Mouse (Mus musculus): ENCODE measurements at regions not wholly inside any gene's neighbourhood (a gene's known extent, or its start where the extent isn't known, plus 50 kb on each side); places are given as distances from the start of the nearest gene placed in this dataset.
A peak's percentile ranks its signal among the peaks of the same experiment; 100 is the strongest.

DNA sequence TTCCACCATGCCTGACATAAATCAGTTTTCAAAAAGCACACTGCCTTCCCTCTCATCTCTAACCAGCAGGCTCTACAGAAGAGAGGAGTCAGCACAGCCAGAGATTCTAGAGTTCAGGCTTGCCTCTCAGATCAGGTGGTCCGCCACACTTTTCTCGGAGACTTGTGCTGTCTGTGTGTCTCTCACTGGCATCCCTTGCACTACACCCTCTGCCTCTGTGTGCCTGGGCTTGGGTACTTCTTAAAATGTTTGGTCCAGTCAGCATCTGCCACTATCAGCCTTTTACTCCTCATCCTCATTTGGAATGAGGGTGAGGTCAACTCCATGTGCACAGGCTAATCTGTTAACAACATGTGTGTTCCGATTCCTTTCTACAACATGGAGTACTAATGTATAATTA is 92.0 kb downstream of the S1pr1 start:
- no peak for ATAC-seq (replicated peaks; ENCODE audit: low FRiP score, low read depth)
- Histone ChIP-seq H3K4me1 (replicated peaks; ENCODE audit: insufficient read depth, low read length) (no peaks in the 10 kb centered on the region), H3K9me3 (replicated peaks; ENCODE audit: low read length) (no peaks in the 10 kb centered on the region), H3K27me3 (ENCODE audit: insufficient read depth, low read length) (no peaks in the 10 kb centered on the region), H3K36me3 (ENCODE audit: insufficient read depth, low read length) (no peaks in the 10 kb centered on the region), H3K27ac (no peak overlapping the region), H3K4me3 (replicated peaks; ENCODE audit: low read depth, low read length) (no peak overlapping the region), H3K9ac (ENCODE audit: low read depth, low read length) (no peak overlapping the region), H3K4me2 (ENCODE audit: low read length) (no peak overlapping the region)
- 92% methylated on average over 3 of the region's 3 CpGs for WGBS
- DNase-seq (ENCODE audit: low spot score), result no peak
- TF ChIP-seq CTCF (IDR thresholded peaks at IDR 0.05; ENCODE audit: low read depth), result no peak

DNA sequence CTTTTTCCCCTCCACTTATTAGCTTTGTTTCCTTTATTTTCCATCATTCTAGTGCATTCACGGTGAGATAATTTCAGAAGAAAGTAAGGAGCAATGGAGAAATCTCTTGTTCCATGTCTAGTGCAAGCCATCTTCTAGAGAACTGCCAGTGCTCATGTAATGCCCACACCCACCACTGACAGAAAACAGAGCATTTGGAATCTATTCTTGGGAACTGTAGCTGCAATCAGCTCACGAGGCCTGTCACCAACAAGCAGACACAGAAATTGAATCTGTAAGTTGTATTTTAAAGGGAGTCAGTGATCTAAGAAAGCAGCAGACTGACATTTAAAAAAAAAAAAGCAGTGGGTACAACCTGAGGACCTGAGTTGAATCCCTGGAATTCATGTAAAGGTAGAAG is 92.6 kb downstream of the S1pr1 start:
- H3K4me2 ChIP-seq (ENCODE audit: low read length), result no peak overlapping the region
- no peaks in the 10 kb centered on the region for H3K36me3 ChIP-seq (ENCODE audit: insufficient read depth, low read length)
- no peak for ATAC-seq (replicated peaks; ENCODE audit: low FRiP score, low read depth)
- no peaks in the 10 kb centered on the region for H3K27me3 ChIP-seq (ENCODE audit: insufficient read depth, low read length)
- no peak overlapping the region for H3K4me3 ChIP-seq (replicated peaks; ENCODE audit: low read depth, low read length)
- H3K9ac ChIP-seq (ENCODE audit: low read depth, low read length), result no peak overlapping the region
- no peaks in the 10 kb centered on the region for H3K4me1 ChIP-seq (replicated peaks; ENCODE audit: insufficient read depth, low read length)
- H3K9me3 ChIP-seq (replicated peaks; ENCODE audit: low read length), result no peaks in the 10 kb centered on the region
- DNase-seq (ENCODE audit: low spot score), result no peak
- 74% methylated on average over 2 of the region's 2 CpGs for WGBS
- TF ChIP-seq CTCF (IDR thresholded peaks at IDR 0.05; ENCODE audit: low read depth), result no peak
- no peak overlapping the region for H3K27ac ChIP-seq

DNA sequence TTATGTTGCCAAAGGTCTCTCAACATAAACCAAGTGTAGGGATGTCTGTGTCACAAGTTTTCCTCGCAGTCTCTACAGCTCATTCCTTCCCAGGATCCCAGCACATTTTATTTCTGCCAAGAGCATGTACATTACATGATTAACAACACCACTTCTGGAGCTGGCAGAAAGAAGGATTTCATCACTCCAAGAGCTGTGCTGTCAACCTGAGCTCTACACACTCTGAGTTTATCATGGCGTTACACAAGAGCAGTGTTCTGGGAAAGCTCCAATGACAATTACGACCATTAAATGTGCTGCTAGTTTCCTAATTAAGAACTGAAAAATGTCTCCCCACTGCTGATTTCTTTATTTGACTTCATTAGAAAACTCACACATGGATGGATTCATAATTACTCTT is 94.9 kb downstream of the S1pr1 start:
- no peak for DNase-seq (ENCODE audit: low spot score)
- Histone ChIP-seq H3K27ac (no peak overlapping the region), H3K27me3 (ENCODE audit: insufficient read depth, low read length) (no peaks in the 10 kb centered on the region)

DNA sequence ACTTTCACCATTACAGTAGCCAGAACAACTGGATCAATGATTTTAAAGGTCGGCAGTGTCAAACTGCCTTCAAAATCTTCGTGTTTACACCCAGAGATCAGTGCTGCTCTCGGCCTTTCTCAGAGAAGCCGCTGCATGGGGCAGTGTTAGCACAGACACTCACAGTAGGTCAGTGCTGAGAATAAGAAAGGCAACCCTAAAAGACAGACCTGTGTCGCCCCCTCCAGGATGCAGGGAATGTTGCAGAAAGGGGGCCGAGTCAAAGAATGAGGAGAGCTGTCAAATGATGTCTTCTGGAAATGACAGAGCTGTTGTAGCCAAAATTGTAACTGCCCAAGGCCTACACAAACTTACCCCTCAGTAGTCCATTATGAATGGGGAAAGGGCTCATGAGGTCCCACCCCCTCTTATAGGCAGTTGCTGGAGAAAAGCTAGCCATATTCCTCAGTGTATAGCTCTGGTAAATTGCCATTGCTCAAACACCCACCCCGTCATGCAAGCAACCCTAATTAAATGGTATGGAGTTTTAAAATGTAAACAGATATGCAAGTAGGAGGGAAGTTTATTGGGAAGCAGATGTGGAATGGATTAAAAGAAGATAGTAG is 98.8 kb downstream of the S1pr1 start:
- DNase-seq (ENCODE audit: low spot score) (peak; percentile 22), ATAC-seq (replicated peaks; ENCODE audit: low FRiP score, low read depth) (no peak)
- H3K9ac ChIP-seq (ENCODE audit: low read depth, low read length), result no peak overlapping the region
- H3K27me3 ChIP-seq (ENCODE audit: insufficient read depth, low read length), result no peaks in the 10 kb centered on the region
- no peaks in the 10 kb centered on the region for H3K9me3 ChIP-seq (replicated peaks; ENCODE audit: low read length)
- no peak overlapping the region for H3K27ac ChIP-seq
- no peak overlapping the region for H3K4me2 ChIP-seq (ENCODE audit: low read length)
- WGBS, result 29% methylated on average over 7 of the region's 7 CpGs
- TF ChIP-seq CTCF (IDR thresholded peaks at IDR 0.05; ENCODE audit: low read depth), result peak; percentile 56
- no peaks in the 10 kb centered on the region for H3K4me1 ChIP-seq (replicated peaks; ENCODE audit: insufficient read depth, low read length)
- no peak overlapping the region for H3K4me3 ChIP-seq (replicated peaks; ENCODE audit: low read depth, low read length)
- no peaks in the 10 kb centered on the region for H3K36me3 ChIP-seq (ENCODE audit: insufficient read depth, low read length)

More for the DNA sequence above, 94.9 kb downstream of the S1pr1 start:
- H3K9me3 ChIP-seq (replicated peaks; ENCODE audit: low read length), result no peaks in the 10 kb centered on the region
- no peak overlapping the region for H3K4me2 ChIP-seq (ENCODE audit: low read length)
- 65% methylated on average over 3 of the region's 3 CpGs for WGBS
- ATAC-seq (replicated peaks; ENCODE audit: low FRiP score, low read depth), result no peak
- H3K36me3 ChIP-seq (ENCODE audit: insufficient read depth, low read length), result no peaks in the 10 kb centered on the region
- H3K4me1 ChIP-seq (replicated peaks; ENCODE audit: insufficient read depth, low read length), result no peaks in the 10 kb centered on the region
- no peak overlapping the region for H3K4me3 ChIP-seq (replicated peaks; ENCODE audit: low read depth, low read length)
- H3K9ac ChIP-seq (ENCODE audit: low read depth, low read length), result no peak overlapping the region
- TF ChIP-seq CTCF (IDR thresholded peaks at IDR 0.05; ENCODE audit: low read depth), result no peak

DNA sequence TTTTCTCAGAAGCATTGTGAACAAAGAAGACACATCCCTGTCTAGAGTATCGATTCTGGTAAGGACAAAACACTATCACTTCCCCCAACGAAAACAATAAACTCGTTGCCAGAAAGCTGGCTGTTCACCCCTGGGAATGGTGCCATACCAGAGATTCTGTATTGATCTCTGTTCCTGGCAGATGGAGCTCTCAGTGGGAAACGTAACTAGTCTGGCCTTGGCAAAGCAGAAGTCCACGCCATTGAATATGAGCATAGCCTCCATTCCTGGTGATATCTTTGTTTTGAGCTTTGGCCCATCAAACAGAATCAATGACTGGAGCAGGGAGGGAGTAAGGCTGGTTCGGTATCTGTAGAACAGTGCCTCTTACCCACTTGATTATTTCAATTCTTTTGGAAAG is 102.0 kb downstream of the S1pr1 start:
- no peak for ATAC-seq (replicated peaks; ENCODE audit: low FRiP score, low read depth)
- WGBS, result 81% methylated on average over 6 of the region's 6 CpGs
- Histone ChIP-seq H3K27me3 (ENCODE audit: insufficient read depth, low read length) (no peaks in the 10 kb centered on the region), H3K4me3 (replicated peaks; ENCODE audit: low read depth, low read length) (no peak overlapping the region), H3K9ac (ENCODE audit: low read depth, low read length) (no peak overlapping the region), H3K36me3 (ENCODE audit: insufficient read depth, low read length) (no peaks in the 10 kb centered on the region), H3K27ac (no peak overlapping the region), H3K4me1 (replicated peaks; ENCODE audit: insufficient read depth, low read length) (no peaks in the 10 kb centered on the region), H3K9me3 (replicated peaks; ENCODE audit: low read length) (no peaks in the 10 kb centered on the region), H3K4me2 (ENCODE audit: low read length) (no peak overlapping the region)
- no peak for TF ChIP-seq CTCF (IDR thresholded peaks at IDR 0.05; ENCODE audit: low read depth)
- DNase-seq (ENCODE audit: low spot score), result no peak

DNA sequence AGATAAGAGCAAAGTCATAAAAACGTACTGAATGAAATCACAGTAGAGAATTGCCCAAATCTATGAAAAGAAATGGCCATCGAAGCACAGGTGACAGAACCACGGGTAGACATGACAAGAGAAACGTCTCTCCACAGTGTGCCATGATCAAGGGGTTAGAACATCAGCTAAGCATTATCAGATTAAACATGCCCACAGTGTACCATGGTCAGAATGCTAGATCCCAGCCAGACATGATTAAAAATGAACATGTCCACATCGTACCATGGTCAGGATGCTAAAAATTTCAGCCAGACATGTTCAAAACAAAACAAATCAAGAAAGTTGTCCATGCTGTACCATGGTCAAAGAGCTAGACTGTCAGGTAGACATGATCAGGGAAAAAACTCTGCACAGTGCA is 106.8 kb downstream of the S1pr1 start:
- Histone ChIP-seq H3K36me3 (ENCODE audit: insufficient read depth, low read length) (no peaks in the 10 kb centered on the region), H3K9me3 (replicated peaks; ENCODE audit: low read length) (no peaks in the 10 kb centered on the region), H3K4me2 (ENCODE audit: low read length) (no peak overlapping the region), H3K27ac (no peak overlapping the region), H3K27me3 (ENCODE audit: insufficient read depth, low read length) (no peaks in the 10 kb centered on the region), H3K4me1 (replicated peaks; ENCODE audit: insufficient read depth, low read length) (no peaks in the 10 kb centered on the region), H3K9ac (ENCODE audit: low read depth, low read length) (no peak overlapping the region), H3K4me3 (replicated peaks; ENCODE audit: low read depth, low read length) (no peak overlapping the region)
- TF ChIP-seq CTCF (IDR thresholded peaks at IDR 0.05; ENCODE audit: low read depth), result no peak
- WGBS, result 86% methylated on average over 5 of the region's 5 CpGs
- ATAC-seq (replicated peaks; ENCODE audit: low FRiP score, low read depth) (no peak), DNase-seq (ENCODE audit: low spot score) (no peak)

DNA sequence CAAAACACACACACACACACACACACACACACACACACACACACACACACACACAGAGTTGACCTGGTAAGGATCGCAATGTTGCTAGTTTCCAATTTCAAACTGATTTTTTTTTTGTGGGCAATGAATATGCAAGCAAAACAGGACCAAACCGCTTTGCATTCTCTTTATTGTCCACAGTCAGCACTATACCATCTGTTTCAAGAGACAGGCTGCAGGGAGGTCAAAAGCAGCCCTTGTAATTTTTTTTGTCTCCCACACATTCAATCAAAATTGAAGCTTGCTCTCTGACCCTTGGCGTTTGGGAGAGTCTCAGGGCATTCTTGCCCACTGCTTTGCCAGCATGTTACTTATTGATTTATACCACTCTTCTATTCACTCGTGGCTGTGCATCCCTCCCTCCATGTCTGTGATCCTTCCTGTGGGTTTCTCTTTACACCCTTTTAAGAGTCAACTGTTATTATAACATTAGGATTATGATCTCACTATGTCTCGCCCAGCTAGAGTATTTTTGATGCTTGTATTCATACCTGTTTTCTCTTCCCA is 110.1 kb downstream of the S1pr1 start:
- no peak for TF ChIP-seq CTCF (IDR thresholded peaks at IDR 0.05; ENCODE audit: low read depth)
- ATAC-seq (replicated peaks; ENCODE audit: low FRiP score, low read depth) (no peak), DNase-seq (ENCODE audit: low spot score) (no peak)
- H3K27ac ChIP-seq, result no peak overlapping the region
- WGBS, result 33% methylated on average over 5 of the region's 5 CpGs
- no peaks in the 10 kb centered on the region for H3K9me3 ChIP-seq (replicated peaks; ENCODE audit: low read length)
- H3K4me1 ChIP-seq (replicated peaks; ENCODE audit: insufficient read depth, low read length), result no peaks in the 10 kb centered on the region
- H3K4me3 ChIP-seq (replicated peaks; ENCODE audit: low read depth, low read length), result no peak overlapping the region
- H3K9ac ChIP-seq (ENCODE audit: low read depth, low read length), result no peak overlapping the region
- H3K4me2 ChIP-seq (ENCODE audit: low read length), result no peak overlapping the region
- H3K36me3 ChIP-seq (ENCODE audit: insufficient read depth, low read length), result no peaks in the 10 kb centered on the region
- no peaks in the 10 kb centered on the region for H3K27me3 ChIP-seq (ENCODE audit: insufficient read depth, low read length)
